ENCODE assay signal across 22 mouse cellular contexts in the genomic region with DNA sequence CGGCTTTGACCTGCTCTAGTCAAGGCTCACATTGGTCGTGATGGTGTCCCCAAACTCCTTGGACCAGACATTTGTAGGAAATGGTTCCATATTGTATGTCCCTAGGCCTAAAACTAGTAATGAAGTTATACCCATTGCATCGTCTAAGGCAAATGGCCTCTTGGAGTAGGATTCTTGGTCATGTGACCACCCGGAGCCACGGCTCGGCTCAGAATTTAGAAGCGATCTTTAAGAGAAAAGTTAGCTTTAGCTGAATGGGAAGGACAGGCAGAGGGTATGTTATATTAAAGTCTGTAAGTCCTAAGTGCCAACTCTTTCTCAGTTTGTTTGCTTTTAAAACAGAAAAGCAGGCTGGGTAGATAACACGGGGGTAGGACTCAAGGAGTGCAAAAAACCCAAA. TPM values are rescaled to one million over a fixed set of nuclear protein-coding genes. Genes with fewer than 3 reads are reported as not detected.
DNase-seq lines count a peak whose midpoint lies in the region; ATAC-seq and TF ChIP-seq lines count a peak whose summit lies in the region.
"Had no signal": no experiment of that assay in that cellular context is flagged by ENCODE, and none has a peak within 500 bp of the region (broad histone marks: within the 10 kb centered on the region; RNA-seq: fewer than 3 reads in every experiment).

No protein-coding gene starts in this region.

- H3K79me2 ChIP-seq in MEL (ENCODE audit: control insufficient read depth, insufficient read depth, low read length, poor library complexity): no peaks in the 10 kb centered on the region

- H3K9me3 ChIP-seq in heart, postnatal 0 days (replicated peaks; ENCODE audit: control insufficient read depth, low read length): no peaks in the 10 kb centered on the region
- no peaks in the 10 kb centered on the region for H3K9me3 ChIP-seq in MEL (replicated peaks; ENCODE audit: insufficient read depth, low read length)
- H3K9me3 ChIP-seq: embryonic facial prominence, embryonic 10.5 days; forebrain, embryonic 13.5 days; heart, embryonic 13.5 days; hindbrain, embryonic 10.5 days; hindbrain, embryonic 15.5 days had no signal

- no peak for TF ChIP-seq RAD21 in MEL (IDR thresholded peaks at IDR 0.05; ENCODE audit: low read depth, low read length)

- H3K4me1 ChIP-seq in heart, postnatal 0 days (ENCODE audit: control insufficient read depth, insufficient read depth): no peaks in the 10 kb centered on the region
- peaks cover 13 to 21% of the 10 kb centered on the region in 2 experiments for H3K4me1 ChIP-seq in MEL (ENCODE audit: control insufficient read depth in 1 of 2, insufficient read depth in 2 of 2, low read length in 2 of 2)
- H3K4me1 ChIP-seq in small intestine, adult 2 months (ENCODE audit: control insufficient read depth, insufficient read depth, insufficient read length, low read length): 0 out of 2 replicates have a peak, but pooled peaks cover 2% of the 10 kb centered on the region
- H3K4me1 ChIP-seq: embryonic facial prominence, embryonic 10.5 days; forebrain, embryonic 13.5 days; heart, embryonic 13.5 days; hindbrain, embryonic 15.5 days had no signal

- no peak for TF ChIP-seq POLR2A in MEL (IDR thresholded peaks at IDR 0.05; ENCODE audit: control insufficient read depth in 1 of 2, insufficient read depth in 1 of 2, low read depth in 1 of 2, low read length in 2 of 2, poor library complexity in 1 of 2)
- no peak for TF ChIP-seq POLR2A in small intestine, adult 2 months (IDR thresholded peaks at IDR 0.05; ENCODE audit: low read depth, low read length)

- H3K4me3 ChIP-seq in heart, postnatal 0 days (ENCODE audit: low read depth, low read length): peak overlapping the region; percentile 28; the same call in 1 of the 2 replicates
- no peak overlapping the region for H3K4me3 ChIP-seq in MEL (ENCODE audit: control insufficient read depth in 1 of 2, insufficient read depth in 1 of 2, low read depth in 2 of 2, low read length in 2 of 2)
- H3K4me3 ChIP-seq in small intestine, adult 2 months (ENCODE audit: low read depth, low read length): peak overlapping the region; percentile 1; the same call in 1 of the 2 replicates
- H3K4me3 ChIP-seq: embryonic facial prominence, embryonic 10.5 days; forebrain, embryonic 13.5 days; gastrocnemius, adult 2 months; heart, embryonic 13.5 days; hindbrain, embryonic 10.5 days; hindbrain, embryonic 15.5 days had no signal

- no peaks in the 10 kb centered on the region for H3K36me3 ChIP-seq in heart, postnatal 0 days (replicated peaks; ENCODE audit: control insufficient read depth, insufficient read depth, low read length)
- peaks cover 0 to 16% of the 10 kb centered on the region in 2 experiments; a peak in 2 of 4 replicates for H3K36me3 ChIP-seq in MEL (ENCODE audit: control insufficient read depth in 1 of 2, insufficient read depth in 2 of 2, low read length in 2 of 2)
- H3K36me3 ChIP-seq in small intestine, adult 2 months (ENCODE audit: control insufficient read depth, insufficient read depth, low read length): no peaks in the 10 kb centered on the region
- H3K36me3 ChIP-seq: embryonic facial prominence, embryonic 10.5 days; heart, embryonic 13.5 days; hindbrain, embryonic 10.5 days; hindbrain, embryonic 15.5 days had no signal

- no peak for TF ChIP-seq EP300 in heart, postnatal 0 days (IDR thresholded peaks at IDR 0.05; ENCODE audit: low read depth)
- TF ChIP-seq EP300 in MEL (IDR thresholded peaks at IDR 0.05; ENCODE audit: low read depth in 1 of 2, low read length in 2 of 2): no peak

- ATAC-seq in heart, postnatal 0 days (ENCODE audit: insufficient read depth, low read depth): no peak
- ATAC-seq: forebrain, embryonic 13.5 days; forebrain, postnatal 0 days had no signal

- WGBS in heart, postnatal 0 days: 75% methylated on average over 8 of the region's 8 CpGs
- 74% methylated on average over 8 of the region's 8 CpGs for WGBS in small intestine, adult 2 months

- peak overlapping the region; percentile 57; the same call in 1 of the 2 replicates for H3K27ac ChIP-seq in heart, postnatal 0 days (ENCODE audit: low read depth)
- no peak overlapping the region for H3K27ac ChIP-seq in MEL (ENCODE audit: control insufficient read depth, low read depth, low read length)
- peak overlapping the region; percentile 41 for H3K27ac ChIP-seq in small intestine, adult 2 months (ENCODE audit: insufficient read depth, low read depth, low read length)
- H3K27ac ChIP-seq: embryonic facial prominence, embryonic 10.5 days; forebrain, embryonic 13.5 days; gastrocnemius, adult 2 months; heart, embryonic 13.5 days; hindbrain, embryonic 10.5 days; hindbrain, embryonic 15.5 days had no signal

- DNase-seq in heart, postnatal 0 days (ENCODE audit: low spot score): no peak
- DNase-seq in heart, adult 11 months: no peak
- peak; percentile 63 for DNase-seq in CD4-positive helper T cell, adult 2 months (ENCODE audit: low read depth, low spot score)
- DNase-seq in MEL (ENCODE audit: low read depth, low spot score): no peak
- no peak for DNase-seq in right cerebral cortex, postnatal 10 days (ENCODE audit: low spot score in 2 of 2)
- DNase-seq: adrenal gland, adult 2 months; adrenal gland, postnatal 25 days; cerebellum, adult 2 months; cerebellum, postnatal 10 days; forebrain, postnatal 0 days; gastrocnemius, adult 2 months; gastrocnemius, postnatal 25 days; heart, postnatal 14 days had no signal

- no peak overlapping the region; the same call in 1 of the 2 replicates for H3K4me2 ChIP-seq in heart, postnatal 0 days (ENCODE audit: low read depth, low read length)
- H3K4me2 ChIP-seq: forebrain, embryonic 13.5 days; heart, embryonic 13.5 days; hindbrain, embryonic 15.5 days had no signal

- TF ChIP-seq CTCF in heart, postnatal 0 days (IDR thresholded peaks at IDR 0.05; ENCODE audit: low read depth): no peak
- TF ChIP-seq CTCF in MEL (IDR thresholded peaks at IDR 0.05 in 2 of 3, conservative IDR thresholded peaks at IDR 0.05 in 1 of 3; ENCODE audit: control insufficient read depth in 1 of 3, insufficient read depth in 1 of 3, low read depth in 2 of 3, low read length in 3 of 3, poor library complexity in 1 of 3, severe bottlenecking in 1 of 3): no peak
- TF ChIP-seq CTCF in small intestine, adult 2 months (IDR thresholded peaks at IDR 0.05; ENCODE audit: extremely low read depth, insufficient read length, insufficient replicate concordance, low read depth, low read length): no peak

- no peaks in the 10 kb centered on the region for H3K27me3 ChIP-seq in heart, postnatal 0 days (ENCODE audit: control insufficient read depth, insufficient read depth, low read length)
- H3K27me3 ChIP-seq in MEL (ENCODE audit: control insufficient read depth in 1 of 2, insufficient read depth in 2 of 2, low read length in 2 of 2): no peaks in the 10 kb centered on the region
- peaks cover 6% of the 10 kb centered on the region; the same call in 1 of the 2 replicates for H3K27me3 ChIP-seq in small intestine, adult 2 months (ENCODE audit: control insufficient read depth, insufficient read depth, low read length)

- H3K9ac ChIP-seq in heart, postnatal 0 days (replicated peaks; ENCODE audit: low read depth, low read length): no peak overlapping the region
- H3K9ac ChIP-seq in MEL (ENCODE audit: control insufficient read depth, low read depth, low read length, poor library complexity, severe bottlenecking): no peak overlapping the region
- H3K9ac ChIP-seq: forebrain, embryonic 13.5 days; forebrain, postnatal 0 days; heart, embryonic 13.5 days; hindbrain, embryonic 15.5 days had no signal

TF ChIP-seq in MEL, 35 proteins besides CTCF, POLR2A, EP300 and RAD21:
- TF ChIP-seq USF1 (IDR thresholded peaks at IDR 0.05; ENCODE audit: low read depth, low read length) (0 out of 2 replicates have a peak, but pooled peaks have one; percentile 19), GATA1 (IDR thresholded peaks at IDR 0.05; ENCODE audit: low read depth, low read length) (no peak)
TF ChIP-seq in MEL: peak in this region for 1.

RNA-seq across cellular contexts. Expression of a gene that starts 0.5 kb away (rescaled TPM):
- total RNA-seq in heart, postnatal 0 days (2014; rRNA removed; ENCODE audit: low replicate concordance): 1.9 TPM in 1 of 2 replicates, not detected in the other
- polyA plus RNA-seq in heart, postnatal 0 days (2015; fragmentation: Nextera tagmentation; extraction: Ambion mirVana): not detected in 2 replicates
- total RNA-seq in MEL (2012; rRNA removed): 0.10 TPM in 1 of 2 replicates, not detected in the other
- not detected for polyA plus RNA-seq in MEL (2012; ENCODE audit: insufficient read depth in 1 of 2, insufficient read length in 2 of 2, low read depth in 1 of 2, low replicate concordance in 2 of 2, missing spikeins in 1 of 2)
- polyA plus RNA-seq in small intestine, adult 2 months (2012; rRNA removed): 3.3 and 3.8 TPM in 2 replicates
- total RNA-seq: adrenal gland, postnatal 25 days; forebrain, postnatal 0 days; gastrocnemius, adult 2 months; gastrocnemius, postnatal 25 days had no signal
- polyA plus RNA-seq: embryonic facial prominence, embryonic 10.5 days; embryonic facial prominence, embryonic 14.5 days; forebrain, embryonic 13.5 days; forebrain, postnatal 0 days; hindbrain, embryonic 10.5 days; hindbrain, embryonic 15.5 days had no signal

RNA-seq across cellular contexts. Expression of a gene that starts 1.9 kb away (rescaled TPM):
- total RNA-seq in heart, postnatal 0 days (2014; rRNA removed; ENCODE audit: low replicate concordance): 1.2 TPM in 1 of 2 replicates, not detected in the other
- polyA plus RNA-seq in heart, postnatal 0 days (2015; fragmentation: Nextera tagmentation; extraction: Ambion mirVana): 0.11 TPM in 1 of 2 replicates, not detected in the other
- 0.35 and 0.42 TPM in 2 replicates for total RNA-seq in MEL (2012; rRNA removed)
- polyA plus RNA-seq in MEL (2012; ENCODE audit: insufficient read depth in 1 of 2, insufficient read length in 2 of 2, low read depth in 1 of 2, low replicate concordance in 2 of 2, missing spikeins in 1 of 2): under 1 TPM in 1 of 2 experiments, not detected in 1; 0.47 TPM
- polyA plus RNA-seq in small intestine, adult 2 months (2012; rRNA removed): 2.8 and 4.0 TPM in 2 replicates
- total RNA-seq: forebrain, postnatal 0 days; gastrocnemius, adult 2 months; granulocyte monocyte progenitor cell, adult 5-6 weeks had no signal
- polyA plus RNA-seq: adrenal gland, adult 2 months; cerebellum, adult 2 months; embryonic facial prominence, embryonic 10.5 days; forebrain, embryonic 13.5 days; forebrain, postnatal 0 days; hindbrain, embryonic 10.5 days; hindbrain, embryonic 15.5 days had no signal

RNA-seq across cellular contexts. Expression of a gene that starts 16.7 kb away (rescaled TPM):
- 10.7 and 16.8 TPM in 2 replicates for total RNA-seq in heart, postnatal 0 days (2014; rRNA removed; ENCODE audit: low replicate concordance)
- 9.8 and 9.9 TPM in 2 replicates for polyA plus RNA-seq in heart, postnatal 0 days (2015; fragmentation: Nextera tagmentation; extraction: Ambion mirVana)
- 23.3 and 24.2 TPM in 2 replicates for total RNA-seq in MEL (2012; rRNA removed)
- 10 to 100 TPM; 32.8 to 37.9 TPM for polyA plus RNA-seq in MEL (2012; ENCODE audit: insufficient read depth in 1 of 2, insufficient read length in 2 of 2, low read depth in 1 of 2, low replicate concordance in 2 of 2, missing spikeins in 1 of 2)
- 4.9 and 7.1 TPM in 2 replicates for polyA plus RNA-seq in small intestine, adult 2 months (2012; rRNA removed)

RNA-seq across cellular contexts. Expression of a gene that starts 27.3 kb away (rescaled TPM):
- 0.27 TPM in 1 of 2 replicates, not detected in the other for total RNA-seq in heart, postnatal 0 days (2014; rRNA removed; ENCODE audit: low replicate concordance)
- polyA plus RNA-seq in heart, postnatal 0 days (2015; fragmentation: Nextera tagmentation; extraction: Ambion mirVana): 0.14 TPM in 1 of 2 replicates, not detected in the other
- total RNA-seq in MEL (2012; rRNA removed): not detected in 2 replicates
- polyA plus RNA-seq in MEL (2012; ENCODE audit: insufficient read depth in 1 of 2, insufficient read length in 2 of 2, low read depth in 1 of 2, low replicate concordance in 2 of 2, missing spikeins in 1 of 2): not detected
- polyA plus RNA-seq in small intestine, adult 2 months (2012; rRNA removed): 12.9 and 13.7 TPM in 2 replicates
- total RNA-seq: forebrain, postnatal 0 days; gastrocnemius, adult 2 months; granulocyte monocyte progenitor cell, adult 5-6 weeks had no signal
- polyA plus RNA-seq: embryonic facial prominence, embryonic 10.5 days; forebrain, embryonic 13.5 days; forebrain, postnatal 0 days; hindbrain, embryonic 10.5 days had no signal

RNA-seq across cellular contexts. Expression of a gene that starts 57.5 kb away (rescaled TPM):
- 0.15 and 0.31 TPM in 2 replicates for total RNA-seq in heart, postnatal 0 days (2014; rRNA removed; ENCODE audit: low replicate concordance)
- 0.41 and 0.42 TPM in 2 replicates for polyA plus RNA-seq in heart, postnatal 0 days (2015; fragmentation: Nextera tagmentation; extraction: Ambion mirVana)
- total RNA-seq in MEL (2012; rRNA removed): 0.08 and 0.16 TPM in 2 replicates
- polyA plus RNA-seq in MEL (2012; ENCODE audit: insufficient read depth in 1 of 2, insufficient read length in 2 of 2, low read depth in 1 of 2, low replicate concordance in 2 of 2, missing spikeins in 1 of 2): under 1 TPM in 1 of 2 experiments, not detected in 1; 0.39 TPM
- polyA plus RNA-seq in small intestine, adult 2 months (2012; rRNA removed): 5.3 and 8.2 TPM in 2 replicates
- total RNA-seq: granulocyte monocyte progenitor cell, adult 5-6 weeks had no signal
- polyA plus RNA-seq: forebrain, embryonic 13.5 days; inflammation-experienced regulatory T-cells, adult 6 months had no signal

Comparison
In these comparisons a context has a peak if more than half of its experiments do, and no peak if none do; other contexts are left out.
1. H3K4me3 ChIP-seq: peak in heart, postnatal 0 days (single experiment) and small intestine, adult 2 months (single experiment); none in MEL (0 of 2).